ENCODE assay signal across 26 mouse cellular contexts in genomic region chr4:18444284-18445004, GRCm38 (mm10).
DNase-seq lines count a peak whose midpoint lies in the region; ATAC-seq and TF ChIP-seq lines count a peak whose summit lies in the region.
"Had no signal": no experiment of that assay in that cellular context is flagged by ENCODE, and none has a peak within 500 bp of the region (broad histone marks: within the 10 kb centered on the region; RNA-seq: fewer than 3 reads in every experiment).

No protein-coding gene starts in this region.

- WGBS in hindbrain, embryonic 11.5 days = 82% methylated on average over 5 of the region's 5 CpGs
- 83% methylated on average over 5 of the region's 5 CpGs for WGBS in hindbrain, embryonic 16.5 days
- WGBS in kidney, embryonic 15.5 days = 35% methylated on average over 5 of the region's 5 CpGs
- 75% methylated on average over 5 of the region's 5 CpGs for WGBS in midbrain, embryonic 11.5 days
- WGBS in midbrain, postnatal 0 days = 85% methylated on average over 5 of the region's 5 CpGs

- no peak overlapping the region for H3K9ac ChIP-seq in hindbrain, embryonic 11.5 days (ENCODE audit: low read depth, low read length)
- no peak overlapping the region for H3K9ac ChIP-seq in hindbrain, embryonic 16.5 days (ENCODE audit: low read depth, low read length)
- no peak overlapping the region for H3K9ac ChIP-seq in kidney, embryonic 15.5 days
- no peak overlapping the region for H3K9ac ChIP-seq in midbrain, embryonic 11.5 days (ENCODE audit: low read length)
- no peak overlapping the region for H3K9ac ChIP-seq in midbrain, postnatal 0 days (replicated peaks; ENCODE audit: low read length, poor library complexity, severe bottlenecking)
- H3K9ac ChIP-seq: embryonic facial prominence, embryonic 12.5 days; embryonic facial prominence, embryonic 15.5 days; forebrain, postnatal 0 days; heart, embryonic 12.5 days; heart, embryonic 15.5 days; hindbrain, embryonic 14.5 days had no signal

- H3K36me3 ChIP-seq in hindbrain, embryonic 11.5 days (ENCODE audit: control insufficient read depth, insufficient read depth, low read length) = no peaks in the 10 kb centered on the region
- no peaks in the 10 kb centered on the region for H3K36me3 ChIP-seq in hindbrain, embryonic 16.5 days (ENCODE audit: control insufficient read depth, insufficient read depth, low read length)
- no peaks in the 10 kb centered on the region for H3K36me3 ChIP-seq in kidney, embryonic 15.5 days
- no peaks in the 10 kb centered on the region for H3K36me3 ChIP-seq in midbrain, embryonic 11.5 days (ENCODE audit: control insufficient read depth, insufficient read depth, low read length)
- no peaks in the 10 kb centered on the region for H3K36me3 ChIP-seq in midbrain, postnatal 0 days (ENCODE audit: insufficient read depth, low read length)
- H3K36me3 ChIP-seq: embryonic facial prominence, embryonic 12.5 days; embryonic facial prominence, embryonic 15.5 days; heart, embryonic 12.5 days; heart, embryonic 15.5 days; hindbrain, embryonic 10.5 days had no signal

- H3K4me3 ChIP-seq in hindbrain, embryonic 11.5 days (ENCODE audit: low read depth, low read length) = no peak overlapping the region
- H3K4me3 ChIP-seq in hindbrain, embryonic 16.5 days (ENCODE audit: low read length) = no peak overlapping the region
- no peak overlapping the region for H3K4me3 ChIP-seq in kidney, embryonic 15.5 days (replicated peaks)
- H3K4me3 ChIP-seq in midbrain, embryonic 11.5 days (ENCODE audit: low read depth, low read length) = no peak overlapping the region
- H3K4me3 ChIP-seq in midbrain, postnatal 0 days (ENCODE audit: low read depth, low read length) = no peak overlapping the region
- H3K4me3 ChIP-seq: embryonic facial prominence, embryonic 12.5 days; embryonic facial prominence, embryonic 15.5 days; heart, embryonic 12.5 days; heart, embryonic 15.5 days; hindbrain, embryonic 10.5 days had no signal

- no peak for DNase-seq in hindbrain, embryonic 11.5 days (ENCODE audit: low spot score)
- DNase-seq in kidney, adult 9 months = no peak
- peak; percentile 73 for DNase-seq in midbrain, embryonic 11.5 days (ENCODE audit: low spot score, missing footprints)
- no peak for DNase-seq in midbrain, postnatal 0 days (ENCODE audit: low spot score)
- DNase-seq in kidney, postnatal 4 days = peak; percentile 23 to 39
- no peak for DNase-seq in embryo, embryonic 11 days
- DNase-seq: adrenal gland, postnatal 10 days; adrenal gland, postnatal 36 days; cerebellum, adult 18-20 months; cerebellum, adult 9-10 months; cerebellum, postnatal 14 days; forebrain, postnatal 0 days; gastrocnemius, postnatal 25 days; heart, adult 18-20 months; heart, postnatal 10 days; heart, postnatal 36 days had no signal

- TF ChIP-seq CTCF in midbrain, postnatal 0 days (IDR thresholded peaks at IDR 0.05) = no peak

- no peak overlapping the region for H3K4me2 ChIP-seq in hindbrain, embryonic 11.5 days (replicated peaks; ENCODE audit: low read depth, low read length)
- no peak overlapping the region for H3K4me2 ChIP-seq in hindbrain, embryonic 16.5 days (ENCODE audit: low read length)
- H3K4me2 ChIP-seq in kidney, embryonic 15.5 days = no peak overlapping the region
- H3K4me2 ChIP-seq in midbrain, embryonic 11.5 days = no peak overlapping the region
- H3K4me2 ChIP-seq in midbrain, postnatal 0 days (ENCODE audit: low read depth, low read length, poor library complexity, severe bottlenecking) = no peak overlapping the region
- H3K4me2 ChIP-seq: embryonic facial prominence, embryonic 12.5 days; embryonic facial prominence, embryonic 15.5 days; heart, embryonic 12.5 days; heart, embryonic 15.5 days; hindbrain, embryonic 14.5 days had no signal

- 0 out of 2 replicates have a peak, but pooled peaks have one; percentile 30 for ATAC-seq in hindbrain, embryonic 11.5 days (ENCODE audit: low FRiP score)
- no peak for ATAC-seq in hindbrain, embryonic 16.5 days
- ATAC-seq in kidney, embryonic 15.5 days (replicated peaks; ENCODE audit: low FRiP score) = peak; percentile 80
- no peak for ATAC-seq in midbrain, embryonic 11.5 days (ENCODE audit: low FRiP score)
- ATAC-seq in midbrain, postnatal 0 days (ENCODE audit: low FRiP score) = no peak
- ATAC-seq: activated CD4-positive, CD25-positive, alpha-beta regulatory T cell, adult 4 months; forebrain, embryonic 14.5 days; forebrain, postnatal 0 days had no signal

- H3K9me3 ChIP-seq in hindbrain, embryonic 11.5 days (ENCODE audit: control insufficient read depth, low read length) = no peaks in the 10 kb centered on the region
- H3K9me3 ChIP-seq in hindbrain, embryonic 16.5 days (ENCODE audit: control insufficient read depth, low read length) = no peaks in the 10 kb centered on the region
- H3K9me3 ChIP-seq in kidney, embryonic 15.5 days (replicated peaks) = no peaks in the 10 kb centered on the region
- H3K9me3 ChIP-seq in midbrain, embryonic 11.5 days (ENCODE audit: control insufficient read depth, low read length) = no peaks in the 10 kb centered on the region
- H3K9me3 ChIP-seq in midbrain, postnatal 0 days (ENCODE audit: low read length) = no peaks in the 10 kb centered on the region
- H3K9me3 ChIP-seq: embryonic facial prominence, embryonic 12.5 days; embryonic facial prominence, embryonic 15.5 days; heart, embryonic 12.5 days; heart, embryonic 15.5 days; hindbrain, embryonic 10.5 days had no signal

- no peaks in the 10 kb centered on the region for H3K4me1 ChIP-seq in hindbrain, embryonic 11.5 days (replicated peaks; ENCODE audit: control insufficient read depth, insufficient read depth, low read length)
- H3K4me1 ChIP-seq in hindbrain, embryonic 16.5 days (ENCODE audit: control insufficient read depth, insufficient read depth, low read depth, low read length) = no peaks in the 10 kb centered on the region
- peaks cover 4% of the 10 kb centered on the region; the same call in 1 of the 2 replicates for H3K4me1 ChIP-seq in kidney, embryonic 15.5 days
- no peaks in the 10 kb centered on the region for H3K4me1 ChIP-seq in midbrain, embryonic 11.5 days (ENCODE audit: control insufficient read depth, insufficient read depth, low read length)
- H3K4me1 ChIP-seq in midbrain, postnatal 0 days (ENCODE audit: insufficient read depth, low read length) = no peaks in the 10 kb centered on the region
- H3K4me1 ChIP-seq: embryonic facial prominence, embryonic 12.5 days; embryonic facial prominence, embryonic 15.5 days; heart, embryonic 12.5 days; heart, embryonic 15.5 days; hindbrain, embryonic 10.5 days had no signal

- no peak overlapping the region for H3K27ac ChIP-seq in hindbrain, embryonic 11.5 days (ENCODE audit: low read depth, low read length)
- H3K27ac ChIP-seq in hindbrain, embryonic 16.5 days (ENCODE audit: low read depth, low read length) = no peak overlapping the region
- H3K27ac ChIP-seq in kidney, embryonic 15.5 days = no peak overlapping the region
- H3K27ac ChIP-seq in midbrain, embryonic 11.5 days (ENCODE audit: low read depth, low read length) = no peak overlapping the region
- no peak overlapping the region for H3K27ac ChIP-seq in midbrain, postnatal 0 days (ENCODE audit: low read depth, low read length)
- H3K27ac ChIP-seq: embryonic facial prominence, embryonic 12.5 days; embryonic facial prominence, embryonic 15.5 days; heart, embryonic 15.5 days; hindbrain, embryonic 10.5 days; hindbrain, embryonic 14.5 days had no signal

- H3K27me3 ChIP-seq in hindbrain, embryonic 11.5 days (ENCODE audit: control insufficient read depth, insufficient read depth, low read length) = no peaks in the 10 kb centered on the region
- no peaks in the 10 kb centered on the region for H3K27me3 ChIP-seq in hindbrain, embryonic 16.5 days (replicated peaks; ENCODE audit: control insufficient read depth, insufficient read depth, low read length)
- H3K27me3 ChIP-seq in kidney, embryonic 15.5 days = no peaks in the 10 kb centered on the region
- H3K27me3 ChIP-seq in midbrain, embryonic 11.5 days (ENCODE audit: control insufficient read depth, insufficient read depth, low read length) = no peaks in the 10 kb centered on the region
- H3K27me3 ChIP-seq in midbrain, postnatal 0 days (ENCODE audit: insufficient read depth, low read length) = no peaks in the 10 kb centered on the region
- H3K27me3 ChIP-seq: embryonic facial prominence, embryonic 12.5 days; embryonic facial prominence, embryonic 15.5 days; heart, embryonic 12.5 days; heart, embryonic 15.5 days had no signal

Comparison
In these comparisons a context has a peak if more than half of its experiments do, and no peak if none do; other contexts are left out.
1. ATAC-seq: peak in hindbrain, embryonic 11.5 days (single experiment) and kidney, embryonic 15.5 days (single experiment); none in hindbrain, embryonic 16.5 days (single experiment), midbrain, embryonic 11.5 days (single experiment) and midbrain, postnatal 0 days (single experiment).
2. DNase-seq: peak in midbrain, embryonic 11.5 days (single experiment) and kidney, postnatal 4 days (2 of 2); none in hindbrain, embryonic 11.5 days (single experiment), kidney, adult 9 months (single experiment), midbrain, postnatal 0 days (single experiment) and embryo, embryonic 11 days (single experiment).